Mouse (Mus musculus): ENCODE measurements around the gene Tnfrsf14.
A peak's percentile ranks its signal among the peaks of the same experiment; 100 is the strongest.

Gene Tnfrsf14

DNA sequence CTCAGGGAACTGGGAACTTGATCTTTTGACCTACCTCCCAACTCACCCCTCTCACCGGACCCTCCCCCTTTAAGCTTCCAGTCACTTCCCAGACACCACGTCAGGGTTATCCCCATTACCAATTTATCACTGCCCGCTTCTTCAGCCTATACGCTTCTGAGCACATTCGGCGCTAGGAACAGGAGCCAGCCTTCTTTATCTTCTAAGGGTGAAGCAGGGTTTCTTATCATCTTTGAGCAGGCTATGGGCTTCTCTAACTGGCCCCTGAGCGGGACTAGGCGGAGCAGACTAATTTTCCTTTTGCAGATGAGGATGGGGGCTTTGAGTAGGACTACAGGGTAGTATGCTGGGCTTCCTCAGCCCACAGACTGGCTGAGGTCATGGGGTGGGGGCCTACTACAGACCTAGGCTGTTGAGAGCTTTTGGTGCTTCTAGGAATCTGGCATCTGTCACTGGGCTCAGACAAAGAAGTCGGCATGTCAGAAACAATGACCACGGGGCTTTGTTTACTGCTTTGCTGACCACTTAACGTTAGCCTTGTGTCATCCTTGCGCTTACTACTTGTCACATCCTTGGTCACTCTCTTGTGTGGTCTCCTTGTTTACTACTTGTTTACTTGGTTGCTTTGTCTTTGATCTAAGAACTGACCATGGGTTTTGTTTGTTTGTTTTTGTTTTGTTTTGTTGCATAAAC lies at the start of gene Tnfrsf14:
Gene Tnfrsf14, minus strand, starts transcription at position 169 of the 693 bp plus-strand sequence.
- no peak for DNase-seq

DNA sequence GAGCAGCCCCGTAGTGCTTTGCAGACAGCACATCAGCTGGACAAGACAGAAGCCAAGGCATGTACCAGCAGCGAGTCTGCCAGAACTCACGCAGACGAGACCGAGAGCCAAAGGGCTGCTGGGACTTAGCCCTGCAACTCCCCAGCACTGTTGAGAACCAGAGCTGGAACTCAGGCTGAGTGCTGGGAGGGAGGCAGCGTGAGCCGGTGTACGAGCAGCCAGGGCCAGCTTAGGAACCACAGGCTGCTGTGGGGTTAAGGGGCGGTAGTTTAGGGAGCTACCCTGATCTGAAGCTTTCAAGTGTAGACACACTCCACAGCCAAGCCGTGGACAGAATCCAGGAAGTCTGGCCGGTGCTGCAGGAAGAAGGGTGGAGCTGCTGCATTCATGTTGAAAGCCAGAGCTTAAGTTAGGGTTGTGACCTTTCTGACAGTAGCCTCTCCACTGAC lies 45.8 kb upstream of the Tnfrsf14 start:
- no peak for DNase-seq

DNA sequence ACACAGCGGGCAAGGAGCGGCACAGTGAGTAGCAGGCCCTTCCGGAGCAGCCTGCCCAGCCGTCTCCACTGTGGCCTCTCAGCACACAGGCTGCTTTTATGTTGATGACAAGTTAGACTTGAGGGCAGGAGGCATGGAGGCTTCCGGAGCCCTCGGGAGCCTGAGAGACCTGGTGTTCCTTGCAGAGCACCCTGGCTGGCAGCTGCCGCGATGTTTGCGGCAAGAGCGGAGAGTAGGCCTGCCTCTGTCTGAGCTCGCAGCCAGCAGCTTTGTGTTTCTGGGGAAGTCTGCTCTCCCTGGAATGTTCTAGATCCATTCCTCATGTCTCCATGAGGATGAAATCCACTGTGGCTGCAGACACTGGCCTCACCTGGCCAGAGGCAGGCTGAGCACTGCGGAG lies 44.2 kb upstream of the Tnfrsf14 start:
- DNase-seq = no peak

DNA sequence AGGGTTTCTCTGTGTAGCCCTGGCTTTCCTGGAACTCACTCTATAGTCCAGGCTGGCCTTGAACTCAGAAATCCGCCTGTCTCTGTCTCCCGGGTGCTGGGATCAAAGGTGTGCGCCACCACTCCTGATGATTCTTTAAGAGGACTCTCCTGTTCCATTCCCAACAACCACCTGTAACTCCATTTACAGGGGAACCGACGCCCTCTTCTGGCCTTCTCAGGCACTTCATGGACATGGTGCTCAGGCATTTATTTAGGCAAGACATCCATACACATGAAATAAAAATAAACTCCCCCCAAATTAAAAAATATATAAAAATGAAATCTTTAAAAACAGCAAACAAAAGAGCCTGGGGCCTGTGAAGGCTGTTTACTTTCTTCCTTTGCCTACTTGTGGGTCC lies 38.8 kb upstream of the Tnfrsf14 start:
- DNase-seq = no peak

DNA sequence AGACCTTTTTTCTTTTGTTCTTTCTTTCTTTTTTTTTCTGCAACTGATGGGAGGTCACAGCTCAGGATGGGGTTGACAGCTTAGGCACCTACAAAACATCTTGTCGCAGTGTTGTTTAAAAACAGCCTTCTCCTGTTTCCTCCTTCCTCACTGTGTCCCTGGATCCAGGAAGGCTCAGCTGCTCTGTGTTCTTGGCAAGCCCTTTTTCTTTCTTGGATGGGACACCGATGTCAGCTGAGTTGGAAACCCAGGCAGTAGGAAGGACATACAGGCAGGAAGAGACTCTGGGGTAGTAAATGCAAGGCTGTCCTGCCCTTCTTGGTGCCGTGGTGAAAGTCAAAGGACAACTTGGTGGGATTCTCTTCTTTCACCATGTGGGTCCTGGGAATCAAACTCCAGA lies 37.5 kb upstream of the Tnfrsf14 start:
- no peak for DNase-seq

DNA sequence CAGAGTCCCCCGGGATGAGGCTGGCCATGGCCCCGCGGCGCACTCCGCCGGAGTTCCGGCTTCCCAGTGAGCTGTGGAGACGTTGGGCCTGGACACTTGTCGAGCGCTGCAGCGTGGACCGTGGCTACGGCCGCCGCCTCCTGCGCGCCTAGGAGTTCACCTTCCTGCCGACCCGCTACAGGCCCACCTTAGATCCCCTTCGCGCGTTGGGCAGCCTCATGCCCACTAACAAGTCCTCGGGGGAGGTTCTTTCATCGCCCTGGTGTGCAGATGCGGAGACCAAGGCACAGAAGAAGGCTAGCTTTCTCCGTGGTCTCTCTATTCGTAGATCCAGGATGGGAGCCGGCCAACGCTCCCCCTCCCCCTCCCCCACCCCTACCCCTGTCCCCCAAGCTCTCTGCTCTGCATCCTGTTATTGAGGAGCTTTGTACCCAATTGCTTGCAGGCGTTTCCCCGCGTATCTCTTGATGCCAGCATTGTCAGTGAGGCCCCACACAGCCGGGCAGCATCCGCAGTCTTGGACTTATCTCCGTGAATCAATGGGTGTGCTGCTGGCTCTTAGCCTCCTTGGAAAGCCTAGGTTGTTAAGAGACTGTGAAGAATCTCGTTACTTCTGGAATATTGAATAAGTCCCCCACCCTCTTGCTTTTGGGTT lies 36.3 kb upstream of the Tnfrsf14 start:
- no peak for DNase-seq

DNA sequence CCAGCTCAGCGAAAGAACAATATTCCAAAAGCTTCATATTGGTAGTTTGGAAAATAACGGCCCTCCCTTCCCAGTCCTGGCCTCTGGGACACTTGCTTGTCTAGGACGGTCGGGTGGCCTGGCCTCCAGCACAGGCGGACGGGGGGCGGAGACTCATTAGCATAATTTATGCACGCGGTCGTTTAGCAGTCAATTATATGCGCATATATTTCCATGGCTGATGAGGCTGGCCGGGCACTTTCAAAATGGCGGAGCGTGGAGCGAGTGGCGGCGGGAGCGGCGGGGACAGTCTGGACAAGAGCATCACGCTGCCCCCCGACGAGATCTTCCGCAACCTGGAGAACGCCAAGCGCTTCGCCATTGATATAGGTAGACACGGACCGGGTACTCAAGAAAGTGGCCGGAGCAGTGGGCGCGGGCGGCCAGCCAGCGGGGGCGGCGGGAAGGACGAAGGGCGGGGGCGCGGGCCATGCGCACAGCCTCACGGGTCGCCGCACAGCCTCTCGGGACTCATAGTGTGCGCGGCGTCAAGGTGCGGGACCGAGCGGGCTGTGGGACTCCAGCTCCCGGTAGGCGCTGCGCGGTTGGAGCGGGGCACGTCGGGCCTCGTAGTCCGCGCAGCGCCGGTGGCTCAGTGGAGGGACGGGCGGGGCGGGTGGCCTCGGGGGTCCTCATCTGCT lies 35.7 kb upstream of the Tnfrsf14 start, which contains the start of gene Pank4:
Gene Pank4, plus strand, starts transcription at position 223 of the 680 bp plus-strand sequence.
- peak; percentile 94 for DNase-seq

DNA sequence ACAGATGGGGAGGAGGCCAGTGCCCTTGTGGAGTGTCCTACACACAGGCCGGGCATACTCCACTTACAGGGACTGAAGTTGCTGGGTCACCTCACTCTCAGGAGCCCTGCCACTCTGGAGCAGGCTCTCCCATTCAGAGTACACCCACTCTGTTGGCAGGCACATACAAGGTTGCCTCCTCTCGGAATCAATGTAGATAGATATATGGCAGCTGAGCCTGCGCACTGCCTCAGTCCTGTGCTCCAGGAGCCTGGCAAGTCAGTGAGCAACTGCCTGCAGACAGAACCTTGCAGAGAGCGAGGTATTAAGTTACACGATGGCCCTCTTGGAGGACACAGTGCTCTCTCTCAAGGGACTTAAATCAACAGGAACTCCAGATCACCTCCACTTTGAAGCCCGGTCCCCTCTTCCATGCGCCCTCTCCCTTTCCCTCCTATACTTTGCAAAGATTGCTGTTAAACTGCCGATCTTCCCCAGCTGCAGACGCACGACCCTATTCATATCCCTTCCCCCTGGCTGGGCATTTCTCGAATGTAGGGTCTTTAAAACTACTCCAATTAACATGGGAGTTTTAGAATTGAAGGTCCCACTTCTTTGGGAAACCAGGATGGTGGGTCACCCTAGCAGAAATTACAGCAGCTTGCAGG lies 35.0 kb upstream of the Tnfrsf14 start:
- DNase-seq = no peak

DNA sequence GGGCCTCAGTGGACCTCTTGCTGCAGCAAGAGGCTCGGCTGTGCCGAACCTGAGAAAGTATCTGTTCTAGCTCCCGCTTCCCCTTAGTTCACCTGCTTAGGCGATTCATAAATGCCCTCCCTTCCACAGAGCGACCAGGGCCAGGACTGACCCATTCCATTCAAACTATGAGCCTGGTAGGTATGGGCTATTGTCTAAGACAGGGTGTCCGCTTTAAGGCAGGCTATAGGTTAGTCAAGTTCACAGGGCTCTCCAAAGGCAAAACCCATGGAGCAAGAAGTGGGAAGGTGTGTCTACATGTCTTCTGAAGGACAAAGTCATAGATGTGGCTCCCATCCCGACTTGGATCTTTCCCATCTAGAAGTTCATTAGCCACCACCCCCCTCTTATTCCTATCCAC lies 34.3 kb upstream of the Tnfrsf14 start:
- no peak for DNase-seq

DNA sequence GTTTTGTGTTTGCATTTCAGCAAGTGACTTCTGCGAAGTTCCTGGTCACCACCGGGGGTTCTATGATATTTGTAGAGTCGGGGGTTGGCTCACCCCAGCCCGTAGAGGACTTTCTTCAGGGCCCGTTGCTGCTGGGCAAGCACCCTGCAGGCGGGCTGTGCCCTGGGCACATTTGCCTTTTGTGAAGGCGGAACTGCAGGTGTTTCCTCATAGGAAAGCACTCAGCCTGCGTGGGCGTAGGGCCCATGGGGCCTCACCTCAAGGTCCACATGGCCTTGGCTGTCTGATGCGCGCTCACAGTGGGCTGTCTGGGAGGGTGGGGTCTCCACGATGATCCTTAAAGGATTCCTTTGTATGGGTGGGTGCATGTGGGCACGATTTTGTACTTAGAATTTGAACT lies 33.5 kb upstream of the Tnfrsf14 start:
- no peak for DNase-seq

DNA sequence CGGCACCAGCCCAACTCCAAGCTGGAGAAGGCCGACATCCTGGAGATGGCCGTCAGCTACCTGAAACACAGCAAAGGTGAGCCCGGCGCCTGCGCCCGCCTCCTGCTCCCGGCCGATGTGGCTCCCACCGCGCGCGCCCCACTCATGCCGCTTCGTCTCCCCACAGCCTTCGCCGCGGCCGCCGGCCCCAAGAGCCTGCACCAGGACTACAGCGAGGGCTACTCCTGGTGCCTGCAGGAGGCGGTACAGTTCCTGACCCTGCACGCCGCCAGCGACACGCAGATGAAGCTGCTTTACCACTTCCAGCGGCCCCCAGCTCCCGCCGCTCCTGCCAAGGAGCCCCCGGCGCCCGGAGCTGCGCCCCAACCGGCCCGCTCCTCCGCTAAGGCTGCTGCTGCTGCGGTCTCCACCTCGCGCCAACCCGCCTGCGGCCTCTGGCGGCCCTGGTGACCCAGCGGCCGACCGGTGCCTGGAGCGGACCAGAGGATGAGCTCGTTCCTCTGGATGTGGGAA lies 32.9 kb upstream of the Tnfrsf14 start:
- peak; percentile 61 for DNase-seq

DNA sequence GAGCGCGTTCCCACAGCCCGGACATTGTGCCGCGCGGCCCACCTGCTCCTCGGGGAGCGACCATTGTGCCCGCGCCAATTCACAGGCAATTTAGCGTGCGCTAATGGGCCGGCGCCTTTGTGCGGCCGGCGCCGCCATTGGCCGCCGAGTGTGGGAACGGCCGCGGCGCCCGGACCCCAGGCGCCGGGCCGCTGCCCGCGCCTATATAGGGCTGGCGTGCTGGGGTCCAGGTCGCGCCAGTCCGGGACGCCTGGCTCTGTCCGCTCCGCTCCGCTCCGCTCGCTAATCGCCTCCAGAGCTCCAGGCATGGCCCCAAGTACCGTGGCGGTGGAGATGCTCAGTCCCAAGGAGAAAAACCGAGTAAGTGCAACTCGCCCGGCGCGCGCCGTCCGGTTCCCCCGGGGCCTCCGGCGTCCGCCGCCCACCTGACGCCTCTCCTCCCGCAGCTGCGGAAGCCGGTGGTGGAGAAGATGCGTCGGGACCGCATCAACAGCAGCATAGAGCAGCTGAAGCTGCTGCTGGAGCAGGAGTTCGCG lies 32.4 kb upstream of the Tnfrsf14 start, which contains the start of gene Hes5:
Gene Hes5, plus strand, starts transcription at position 234 of the 536 bp plus-strand sequence.
- peak; percentile 72 for DNase-seq

DNA sequence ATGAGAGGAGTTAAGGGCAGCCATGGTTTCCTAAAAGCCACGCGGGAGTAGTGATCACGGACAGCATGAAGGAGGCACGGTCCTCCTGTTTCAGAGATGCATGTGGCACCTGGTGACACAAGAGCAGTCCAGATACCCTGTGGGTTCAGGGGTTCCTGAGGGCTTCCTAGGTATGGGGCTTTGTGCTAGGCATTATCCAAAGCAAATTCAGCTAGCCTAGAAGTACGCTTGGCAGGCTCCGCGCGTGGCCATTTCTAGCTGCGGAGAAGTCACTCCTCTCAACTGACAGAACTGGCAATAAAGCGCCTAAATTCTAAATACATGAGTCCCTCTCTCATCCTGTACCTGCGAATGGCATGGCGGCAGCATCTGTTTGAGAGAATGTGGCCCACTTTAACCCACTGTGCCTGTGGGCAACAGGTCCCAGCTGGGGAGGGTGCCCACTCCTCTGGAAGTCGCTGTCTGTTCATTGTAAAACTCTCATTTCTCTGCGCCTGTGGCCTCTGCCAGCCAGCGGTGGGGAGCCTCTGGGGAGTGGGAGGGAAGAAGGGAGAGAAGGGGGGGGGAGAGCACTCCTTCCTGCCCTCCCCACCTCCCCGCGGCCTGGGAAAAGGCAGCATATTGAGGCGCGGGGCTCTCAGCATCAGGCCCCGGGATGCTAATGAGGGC lies 31.8 kb upstream of the Tnfrsf14 start:
- DNase-seq = no peak

DNA sequence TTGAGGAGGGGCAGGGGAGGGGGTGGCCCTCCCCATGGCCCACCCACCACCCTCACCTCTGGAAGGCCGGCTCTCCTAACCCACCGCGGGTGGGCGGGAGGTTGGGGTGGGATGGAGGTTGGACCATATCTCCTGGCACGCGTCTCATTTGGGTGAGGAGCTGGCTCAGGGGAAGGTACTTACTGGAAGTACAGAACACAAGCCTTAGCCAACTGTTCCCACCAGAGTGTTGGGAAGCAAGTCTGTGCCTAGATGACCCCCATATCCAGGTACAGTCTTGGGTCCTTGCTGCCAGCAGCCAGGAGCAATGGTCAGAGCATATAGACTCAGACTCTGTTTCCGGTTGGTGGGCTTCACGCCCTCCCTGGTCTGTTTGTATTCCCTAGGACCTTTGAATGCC lies 30.3 kb upstream of the Tnfrsf14 start:
- DNase-seq = no peak

DNA sequence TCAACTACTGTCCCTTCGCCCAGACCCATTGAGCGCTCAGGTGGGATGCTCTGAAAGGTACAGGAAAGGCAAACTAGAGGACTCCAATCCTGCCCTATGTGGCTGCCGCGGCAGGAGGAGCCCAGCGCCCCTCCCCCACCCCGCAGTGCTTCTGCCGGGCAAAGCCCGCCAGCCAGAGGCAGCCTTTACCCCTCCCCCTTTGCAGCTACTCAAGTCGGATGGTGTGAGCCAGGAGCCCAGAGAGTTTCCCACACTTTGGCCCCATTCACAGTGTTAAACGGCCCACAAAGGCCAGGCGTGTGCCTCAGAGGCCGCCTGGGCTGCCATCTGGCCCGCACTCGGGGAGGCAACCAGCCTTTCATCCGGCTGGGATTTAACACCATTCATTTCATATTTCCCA lies 29.8 kb upstream of the Tnfrsf14 start:
- peak; percentile 30 for DNase-seq

DNA sequence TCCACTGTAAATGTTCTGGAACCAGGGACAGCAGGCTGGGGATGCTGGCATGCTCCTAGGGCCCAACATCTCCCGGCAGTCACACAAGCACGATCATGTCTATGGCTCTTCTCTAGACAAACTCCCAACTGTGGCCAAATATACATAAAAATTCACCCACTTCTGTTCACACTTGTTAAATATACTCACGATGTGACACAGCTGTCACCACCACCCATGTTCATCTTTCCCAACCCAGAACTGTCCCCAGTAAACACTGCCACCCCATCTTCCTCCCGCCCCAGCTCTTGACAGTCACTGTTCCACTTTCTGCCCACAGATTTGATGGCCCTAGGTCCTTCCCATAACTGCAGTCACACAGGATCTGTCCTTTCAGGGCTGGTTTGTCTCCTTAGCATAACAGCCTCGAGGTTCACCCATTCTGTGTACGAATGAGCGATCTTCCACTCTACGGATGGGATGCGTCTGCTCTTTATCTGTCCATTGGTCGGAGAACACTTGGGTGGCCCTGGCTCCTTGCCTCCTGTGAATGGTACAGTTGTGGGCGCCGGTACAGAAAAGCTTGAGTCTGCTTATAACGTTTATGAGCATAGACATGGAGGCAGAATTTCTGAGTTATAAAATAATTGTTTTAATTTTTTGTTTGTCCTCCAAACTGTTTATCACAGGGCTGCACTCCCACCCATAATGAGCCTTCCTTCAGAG lies 29.1 kb upstream of the Tnfrsf14 start:
- peak; percentile 41 for DNase-seq

DNA sequence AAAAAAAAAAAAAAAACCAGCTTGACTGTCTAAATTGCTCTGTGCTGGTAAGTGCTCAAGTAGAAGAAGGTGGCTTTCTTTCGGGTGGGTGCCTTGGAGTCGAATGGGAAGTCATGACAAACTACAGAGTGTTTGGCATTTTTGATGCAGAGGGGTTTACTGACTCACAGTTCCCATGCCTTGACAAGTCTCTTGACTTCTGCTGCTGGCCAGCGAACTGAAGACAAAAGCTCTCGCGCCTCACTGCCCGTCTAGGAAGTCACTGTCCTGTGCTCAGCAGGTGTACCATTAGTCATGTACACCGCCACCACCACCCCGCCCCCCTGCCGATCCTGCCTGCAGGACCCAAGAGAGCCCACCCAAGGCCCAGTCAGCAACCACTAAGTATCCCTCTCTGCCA lies 28.2 kb upstream of the Tnfrsf14 start:
- no peak for DNase-seq

DNA sequence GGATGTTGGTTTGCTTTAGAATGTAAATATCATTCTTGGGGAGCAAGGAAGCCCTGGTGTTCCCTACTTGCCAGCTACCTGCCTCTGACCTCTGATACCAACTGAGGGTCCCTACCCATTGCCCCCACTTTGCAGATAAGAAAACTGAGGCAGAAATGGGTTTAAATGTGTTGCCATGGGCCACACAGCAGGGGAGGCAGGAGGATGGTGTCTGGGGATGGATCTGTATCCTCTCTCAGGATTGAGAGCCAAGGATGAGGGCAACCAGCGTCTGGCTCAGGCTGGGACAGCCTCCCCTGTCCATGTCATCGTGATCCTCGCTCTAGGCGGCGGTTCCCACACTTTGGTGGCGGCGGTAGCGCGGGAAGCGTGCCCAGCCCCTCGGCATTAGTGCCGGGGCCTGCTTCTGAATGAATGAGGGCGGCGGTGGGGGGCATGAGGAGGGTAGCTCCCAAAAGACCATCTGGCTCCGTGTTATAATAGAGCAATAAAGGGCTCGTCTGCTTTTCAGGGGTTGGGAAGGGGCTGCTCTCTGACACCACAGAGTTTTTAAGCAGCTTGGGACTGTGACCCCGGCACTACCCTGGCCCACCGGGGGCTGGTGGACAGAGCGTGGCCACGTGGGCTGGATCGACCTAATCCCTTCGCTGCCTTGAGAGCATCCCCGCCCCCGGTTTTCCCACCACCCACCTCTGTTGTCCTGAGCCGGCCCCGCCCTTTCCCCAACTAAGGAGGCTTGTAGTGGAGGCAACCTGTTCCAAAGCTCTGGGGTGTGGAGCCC lies 24.3 kb upstream of the Tnfrsf14 start:
- DNase-seq = no peak

DNA sequence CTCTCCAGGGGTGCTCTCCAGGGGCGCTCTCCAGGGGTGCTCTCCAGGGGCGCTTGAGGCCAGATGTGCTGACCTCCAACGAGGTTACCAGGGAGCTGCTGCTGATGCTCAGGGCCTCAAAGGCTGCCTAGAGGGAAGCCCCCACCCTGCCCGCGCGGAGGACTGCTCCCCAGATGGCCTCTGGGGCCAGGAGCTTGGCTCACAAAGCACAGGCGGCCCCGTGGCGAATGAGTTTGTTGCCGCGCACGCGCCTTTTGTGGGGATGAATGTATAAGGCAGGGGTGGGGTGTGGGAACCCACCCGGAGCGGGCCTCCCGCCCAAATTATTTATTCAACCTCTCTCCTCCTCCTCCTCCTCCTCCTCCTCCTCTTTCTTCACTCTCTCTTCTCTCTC lies 21.2 kb upstream of the Tnfrsf14 start:
- DNase-seq = no peak

DNA sequence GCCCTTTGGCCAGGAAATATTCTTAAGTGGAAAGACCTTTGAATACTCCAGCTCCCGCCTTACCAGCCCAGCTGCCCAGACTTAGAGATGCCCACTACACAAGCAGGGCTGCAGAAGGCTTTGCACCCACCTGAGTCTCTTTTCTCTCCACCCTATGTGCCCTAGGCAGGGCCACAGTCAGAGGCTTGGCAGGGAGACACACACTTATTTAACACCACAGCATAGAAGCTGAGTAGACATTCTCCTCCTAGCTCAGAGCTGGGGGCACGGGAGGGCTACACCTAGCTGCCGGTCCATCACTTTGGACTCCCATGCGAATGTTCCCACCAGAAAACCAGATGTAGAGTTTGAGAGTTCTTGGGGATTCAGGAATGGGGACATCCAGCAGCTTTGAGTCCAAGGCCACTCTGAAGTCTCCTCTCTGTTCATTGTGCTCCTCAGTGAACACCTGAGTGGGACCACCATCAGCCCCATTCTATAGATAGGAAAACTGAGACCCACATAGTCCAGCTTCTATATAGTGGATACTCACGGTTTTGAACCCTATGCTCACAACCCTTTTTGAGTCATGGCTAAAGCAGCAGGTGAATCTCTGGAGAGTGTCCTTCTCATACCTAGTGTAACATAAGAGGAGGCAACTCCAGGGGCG lies 20.7 kb upstream of the Tnfrsf14 start:
- no peak for DNase-seq

Measured in right cerebral cortex, postnatal 25 days (tissue).